Mouse (Mus musculus) intestine, embryonic 16.5 days (tissue): ENCODE results near the gene Kcnq1. TPM values are rescaled to one million over a fixed set of nuclear protein-coding genes. Genes with fewer than 3 reads are reported as not detected.
A peak's percentile ranks its signal among the peaks of the same experiment; 100 is the strongest.

ENCODE experiments used
- ATAC-seq: fragments of 200-750 bp; cut with Nextera tagmentation; 2 replicates; pipeline ENCODE4 v1.8.0; 2017; ENCODE audit warnings: moderate TSS enrichment, moderate library complexity
- H3K27ac ChIP-seq: fragments of 300-500 bp; sonication (generic); 2 replicates; pipeline ENCODE4 v1.5.1; 2014; ENCODE audit warnings: mild to moderate bottlenecking, low read length
- H3K27me3 ChIP-seq: fragments of 300-500 bp; sonication (generic); replicated peaks from 2 replicates; pipeline ENCODE4 v1.6.1; 2014; ENCODE audit warnings: low read length, control low read depth, mixed read lengths; ENCODE audit not compliant: control insufficient read depth, insufficient read depth
- H3K36me3 ChIP-seq: fragments of 300-500 bp; sonication (generic); 2 replicates; pipeline ENCODE4 v1.6.1; 2014; ENCODE audit warnings: low read length, control low read depth; ENCODE audit not compliant: control insufficient read depth, insufficient read depth
- H3K4me1 ChIP-seq: fragments of 300-500 bp; sonication (generic); 2 replicates; pipeline ENCODE4 v1.6.1; 2014; ENCODE audit warnings: low read length, control low read depth, mixed read lengths; ENCODE audit not compliant: control insufficient read depth, insufficient read depth
- H3K4me2 ChIP-seq: fragments of 300-500 bp; sonication (generic); 2 replicates; pipeline ENCODE4 v1.6.1; 2014; ENCODE audit warnings: low read depth, low read length, control low read depth
- H3K4me3 ChIP-seq: fragments of 300-500 bp; sonication (generic); 2 replicates; pipeline ENCODE4 v1.5.1; 2014; ENCODE audit warnings: mild to moderate bottlenecking, low read length
- H3K9ac ChIP-seq: fragments of 300-500 bp; sonication (generic); 2 replicates; pipeline ENCODE4 v1.6.1; 2014; ENCODE audit warnings: low read depth, low read length
- H3K9me3 ChIP-seq: fragments of 300-500 bp; sonication (generic); 2 replicates; pipeline ENCODE4 v1.6.1; 2016; ENCODE audit warnings: low read length, control low read depth; ENCODE audit not compliant: control insufficient read depth
- WGBS: fragments of 180-500 bp; shearing (Covaris S2); extraction: QIAGEN DNeasy Blood & Tissue Kit; methylation state at CpG from one replicate; pipeline ENCODE4 v1.1.7; 2014; 5-methylcytosine and 5-hydroxymethylcytosine counted together
- polyA plus RNA-seq: library from polyadenylated mRNA; unstranded; fragments of >200 nt; fragmentation: Nextera tagmentation; extraction: Ambion mirVana; gene quantifications from 2 replicates; pipeline ENCODE4 v1.2.1, GENCODE M21; 2015

Gene Kcnq1
- polyA plus RNA-seq, 1 experiment from 2014 or later: 9.7 TPM

DNA sequence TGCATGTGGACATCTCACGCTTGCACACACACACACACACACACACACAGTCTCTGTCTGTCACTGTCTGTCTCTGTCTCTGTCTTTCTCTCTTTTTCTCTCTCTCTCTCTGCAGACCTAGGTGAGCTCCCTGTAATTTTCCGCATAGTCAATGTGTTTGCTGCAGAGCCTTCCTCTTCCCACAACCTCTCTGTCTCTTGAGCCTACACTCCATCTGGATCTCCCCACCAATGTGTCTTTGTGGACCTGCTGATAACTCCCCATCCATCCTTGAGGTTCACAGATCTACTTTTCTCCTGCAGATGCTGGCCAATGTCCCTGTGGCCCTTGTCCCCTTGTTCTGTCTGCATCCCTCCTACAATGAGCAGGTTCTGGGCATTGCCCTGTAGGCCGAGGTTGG, 194.5 kb downstream of the Kcnq1 start:
- peak overlapping the region; percentile 47; the same call in 1 of the 2 replicates for H3K27ac ChIP-seq

DNA sequence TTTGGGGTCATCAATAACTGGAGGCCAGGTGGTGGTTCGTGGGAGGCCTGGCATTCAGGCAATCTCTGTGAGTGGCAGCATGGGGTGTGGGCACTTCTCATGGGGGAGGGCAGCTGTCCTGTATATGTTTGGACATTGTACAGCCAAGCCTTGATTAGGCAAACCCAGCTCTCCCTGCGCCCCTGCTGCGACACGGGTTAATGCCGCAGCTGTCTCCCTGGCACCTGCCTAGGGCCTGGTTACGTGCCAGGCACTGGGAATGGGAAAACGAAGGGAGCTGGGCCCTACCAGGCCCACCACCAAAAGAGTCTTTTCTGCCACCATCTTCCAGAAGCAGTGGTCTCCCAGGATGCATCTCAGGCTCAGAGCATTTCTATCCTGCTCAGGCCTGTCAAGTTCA, 196.0 kb downstream of the Kcnq1 start:
- Histone ChIP-seq H3K4me3 (no peak overlapping the region), H3K4me2 (no peak overlapping the region), H3K9ac (no peak overlapping the region), H3K27me3 (no peaks in the 10 kb centered on the region), H3K4me1 (peaks cover 24% of the 10 kb centered on the region), H3K27ac (no peak overlapping the region), H3K9me3 (no peaks in the 10 kb centered on the region), H3K36me3 (no peaks in the 10 kb centered on the region)
- no peak for ATAC-seq
- 74% methylated on average over 7 of the region's 7 CpGs for WGBS

More for the DNA sequence above, 194.5 kb downstream of the Kcnq1 start:
- Histone ChIP-seq H3K4me1 (peaks cover 21% of the 10 kb centered on the region), H3K9me3 (0 out of 2 replicates have a peak, but pooled peaks cover under 1% of the 10 kb centered on the region), H3K9ac (no peak overlapping the region), H3K4me2 (no peak overlapping the region), H3K27me3 (no peaks in the 10 kb centered on the region), H3K4me3 (no peak overlapping the region), H3K36me3 (no peaks in the 10 kb centered on the region)
- no peak for ATAC-seq
- WGBS: 91% methylated on average over 3 of the region's 3 CpGs

- no peak for ATAC-seq
- no peaks in the 10 kb centered on the region for H3K9me3 ChIP-seq
- H3K4me3 ChIP-seq: no peak overlapping the region
- no peak overlapping the region for H3K9ac ChIP-seq
- no peaks in the 10 kb centered on the region for H3K27me3 ChIP-seq
- H3K4me1 ChIP-seq: peaks cover 24% of the 10 kb centered on the region
- no peak overlapping the region for H3K4me2 ChIP-seq
- WGBS: 59% methylated on average over 9 of the region's 9 CpGs
- no peak overlapping the region for H3K27ac ChIP-seq
- H3K36me3 ChIP-seq: no peaks in the 10 kb centered on the region
Observed at GRCm38 (mm10) chr7:143302593-143303238, 196.6 kb downstream of the Kcnq1 start.

GRCm38 (mm10) chr7:143303557-143303956, 197.4 kb downstream of the Kcnq1 start:
- Histone ChIP-seq H3K4me3 (no peak overlapping the region), H3K4me1 (peaks cover 24% of the 10 kb centered on the region), H3K36me3 (no peaks in the 10 kb centered on the region), H3K27ac (no peak overlapping the region), H3K9ac (no peak overlapping the region), H3K27me3 (no peaks in the 10 kb centered on the region), H3K9me3 (no peaks in the 10 kb centered on the region), H3K4me2 (no peak overlapping the region)
- 96% methylated on average over 5 of the region's 5 CpGs for WGBS
- ATAC-seq: no peak

DNA sequence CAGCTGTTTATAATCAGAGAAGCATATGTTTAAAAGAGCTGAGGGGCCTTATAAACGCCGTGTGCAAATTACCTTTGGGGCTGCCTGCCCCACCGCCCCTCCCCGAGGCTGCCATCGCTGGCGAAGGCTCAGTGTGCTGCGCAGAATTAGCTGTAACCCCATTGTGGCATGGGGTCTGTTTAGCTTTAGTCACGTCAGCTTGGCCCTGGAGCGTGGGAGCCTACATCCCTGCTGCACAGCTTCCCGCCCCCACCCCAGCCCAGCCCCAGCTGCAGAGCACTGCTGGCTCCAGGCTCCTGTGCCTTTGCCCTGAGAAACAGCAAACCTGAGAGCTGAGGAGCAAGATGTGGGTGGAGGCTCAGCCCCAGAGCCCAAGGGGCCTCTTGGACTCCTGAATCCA, 199.6 kb downstream of the Kcnq1 start:
- WGBS: 35% methylated on average over 10 of the region's 10 CpGs
- 0 out of 2 replicates have a peak overlapping the region, but pooled peaks have one; percentile 9 for H3K9ac ChIP-seq
- peaks cover 28% of the 10 kb centered on the region for H3K4me1 ChIP-seq
- 0 out of 2 replicates have a peak overlapping the region, but pooled peaks have one; percentile 23 for H3K27ac ChIP-seq
- no peaks in the 10 kb centered on the region for H3K27me3 ChIP-seq
- no peaks in the 10 kb centered on the region for H3K36me3 ChIP-seq
- ATAC-seq: peak; percentile 67
- no peaks in the 10 kb centered on the region for H3K9me3 ChIP-seq
- H3K4me3 ChIP-seq: no peak overlapping the region
- H3K4me2 ChIP-seq: no peak overlapping the region

GRCm38 (mm10) chr7:143308001-143308400, 201.8 kb downstream of the Kcnq1 start:
- Histone ChIP-seq H3K4me2 (no peak overlapping the region), H3K9me3 (no peaks in the 10 kb centered on the region), H3K4me1 (peaks cover 31% of the 10 kb centered on the region), H3K36me3 (no peaks in the 10 kb centered on the region), H3K27ac (no peak overlapping the region), H3K27me3 (no peaks in the 10 kb centered on the region), H3K9ac (no peak overlapping the region), H3K4me3 (no peak overlapping the region)
- no peak for ATAC-seq
- 76% methylated on average over 1 of the region's 1 CpGs for WGBS

DNA sequence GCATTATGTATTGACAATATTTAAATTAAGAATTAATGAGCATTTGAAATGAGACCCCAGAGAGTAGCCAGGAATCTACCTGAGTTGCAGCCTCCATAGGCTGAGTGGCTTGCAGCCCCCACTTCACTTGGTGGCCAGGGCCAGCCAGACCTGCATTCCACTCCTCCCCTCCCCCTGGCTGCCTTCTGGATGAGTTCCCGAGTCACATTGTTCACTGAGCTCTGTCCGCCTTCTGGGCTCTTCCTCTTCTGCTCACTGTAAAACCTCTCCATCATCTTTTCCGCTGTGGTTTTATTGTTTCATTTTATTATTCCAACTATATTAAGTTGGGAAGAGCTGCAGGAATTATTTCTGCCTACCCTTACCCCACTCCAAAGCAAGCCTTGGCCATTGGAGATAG, 204.1 kb downstream of the Kcnq1 start:
- ATAC-seq: no peak
- H3K4me2 ChIP-seq: no peak overlapping the region
- no peaks in the 10 kb centered on the region for H3K9me3 ChIP-seq
- no peaks in the 10 kb centered on the region for H3K36me3 ChIP-seq
- peaks cover 42% of the 10 kb centered on the region for H3K4me1 ChIP-seq
- no peaks in the 10 kb centered on the region for H3K27me3 ChIP-seq
- 0 out of 2 replicates have a peak overlapping the region, but pooled peaks have one; percentile 2 for H3K9ac ChIP-seq
- WGBS: 30% methylated on average over 3 of the region's 3 CpGs
- H3K27ac ChIP-seq: peak overlapping the region; percentile 56
- no peak overlapping the region for H3K4me3 ChIP-seq

DNA sequence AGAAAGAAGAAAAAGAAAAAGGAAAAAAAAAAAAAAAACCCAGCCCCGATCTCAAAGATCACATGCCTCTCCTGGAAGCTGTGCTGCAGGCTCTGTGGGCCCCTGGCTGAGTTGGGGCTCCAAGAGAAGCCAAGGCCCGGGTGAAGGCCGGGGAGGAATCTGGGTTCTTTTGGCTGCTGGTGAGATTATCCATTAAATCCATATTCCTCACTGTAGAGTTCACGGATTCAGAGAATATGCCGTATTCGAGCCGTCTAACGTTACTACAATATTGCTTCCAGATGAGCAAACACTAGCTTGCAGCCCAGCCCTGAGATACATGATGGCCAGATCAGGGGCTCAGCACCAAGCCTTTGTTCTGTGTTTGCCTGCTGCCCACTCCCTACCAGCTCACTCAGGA, 204.7 kb downstream of the Kcnq1 start:
- Histone ChIP-seq H3K4me2 (no peak overlapping the region), H3K27me3 (no peaks in the 10 kb centered on the region), H3K9me3 (no peaks in the 10 kb centered on the region), H3K36me3 (no peaks in the 10 kb centered on the region), H3K4me3 (no peak overlapping the region), H3K9ac (0 out of 2 replicates have a peak overlapping the region, but pooled peaks have one; percentile 2), H3K27ac (peak overlapping the region; percentile 56), H3K4me1 (peaks cover 39% of the 10 kb centered on the region)
- no peak for ATAC-seq
- WGBS: 59% methylated on average over 8 of the region's 8 CpGs

DNA sequence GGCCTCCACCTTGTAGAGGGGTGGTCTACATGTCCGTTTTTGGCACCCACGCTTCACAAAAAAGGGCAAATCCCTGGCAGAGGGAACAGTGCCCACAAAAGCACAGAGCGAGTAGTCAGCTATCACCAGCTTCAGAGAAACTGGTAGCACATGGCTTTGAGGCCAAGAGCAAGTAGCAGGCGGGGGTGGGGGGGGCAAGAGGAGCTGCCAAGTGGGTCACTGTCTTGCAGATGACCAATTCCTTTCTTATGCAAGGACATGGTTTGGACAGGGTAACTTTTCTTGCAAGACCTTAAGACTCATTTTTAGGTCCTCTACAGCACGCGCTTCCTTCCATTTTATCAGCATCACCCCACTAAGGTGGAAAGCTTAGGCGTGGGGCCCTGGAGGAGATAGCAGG, 205.3 kb downstream of the Kcnq1 start:
- Histone ChIP-seq H3K36me3 (no peaks in the 10 kb centered on the region), H3K4me3 (no peak overlapping the region), H3K4me1 (peaks cover 36% of the 10 kb centered on the region), H3K27me3 (no peaks in the 10 kb centered on the region), H3K9ac (no peak overlapping the region), H3K9me3 (no peaks in the 10 kb centered on the region), H3K27ac (peak overlapping the region; percentile 5; the same call in 1 of the 2 replicates), H3K4me2 (no peak overlapping the region)
- WGBS: 92% methylated on average over 7 of the region's 7 CpGs
- no peak for ATAC-seq
